Mouse (Mus musculus) heart, postnatal 14 days (tissue): ENCODE measurements around the gene Cadm1. TPM values are rescaled to one million over a fixed set of nuclear protein-coding genes. Genes with fewer than 3 reads are reported as not detected.
A peak's percentile ranks its signal among the peaks of the same experiment; 100 is the strongest.

ENCODE experiments used
- DNase-seq, 2 experiments: peaks; one replicate each; pipeline ENCODE4 v3.0.0; 2021 to 2022
- intact Hi-C: fragments of 180-260 bp; cut with DNase I; formaldehyde crosslinking; loops from one replicate; pipeline ENCODE4 v1.15.1; 2025
- total RNA-seq, 2 experiments: library from RNA; stranded (reverse); gene quantifications; 2 replicates each; pipeline ENCODE4 v1.2.3; 2021

Gene Cadm1
- total RNA-seq, 2 experiments from 2014 or later = 2.1 to 2.5 TPM

DNA sequence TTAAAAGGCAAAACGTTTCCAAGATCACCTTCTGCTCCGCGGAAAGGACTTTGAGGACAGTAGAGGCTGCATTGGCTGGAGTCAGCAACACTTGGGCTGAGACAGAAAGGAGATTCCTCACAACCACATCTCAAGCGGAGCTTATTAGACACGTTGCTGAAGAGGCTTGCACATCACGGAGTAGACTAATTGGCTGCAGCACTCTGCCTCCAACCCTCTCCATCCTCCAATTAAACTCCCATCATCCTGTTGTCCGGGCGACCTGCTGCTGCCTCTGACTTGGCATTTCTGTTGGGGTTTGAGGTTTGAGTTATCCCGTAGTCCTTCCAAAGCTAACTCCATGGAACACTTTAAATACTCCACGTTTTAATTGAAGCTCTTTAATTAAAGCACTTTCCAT, 316.3 kb downstream of the Cadm1 start:
- intact Hi-C loops = no loop called here
- DNase-seq = no peak

DNA sequence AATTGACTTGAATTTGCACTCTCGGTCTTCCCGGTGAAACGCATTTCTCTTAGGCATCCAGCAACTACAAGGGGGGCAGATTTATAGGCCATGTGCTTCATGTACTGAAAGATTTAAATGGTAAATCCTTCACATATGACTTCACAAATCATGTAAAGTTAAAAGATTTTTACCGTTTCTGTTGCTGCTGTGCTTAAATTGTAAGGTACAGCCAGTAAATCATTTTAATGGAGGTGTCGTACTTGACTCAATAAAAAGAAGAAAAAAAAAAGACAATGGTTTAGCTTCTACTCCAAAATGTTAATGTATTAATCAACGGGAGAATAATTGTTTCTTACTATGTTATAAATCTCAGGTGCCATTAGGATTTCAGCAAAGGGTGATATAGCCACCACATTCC, 317.0 kb downstream of the Cadm1 start:
- DNase-seq = no peak

DNA sequence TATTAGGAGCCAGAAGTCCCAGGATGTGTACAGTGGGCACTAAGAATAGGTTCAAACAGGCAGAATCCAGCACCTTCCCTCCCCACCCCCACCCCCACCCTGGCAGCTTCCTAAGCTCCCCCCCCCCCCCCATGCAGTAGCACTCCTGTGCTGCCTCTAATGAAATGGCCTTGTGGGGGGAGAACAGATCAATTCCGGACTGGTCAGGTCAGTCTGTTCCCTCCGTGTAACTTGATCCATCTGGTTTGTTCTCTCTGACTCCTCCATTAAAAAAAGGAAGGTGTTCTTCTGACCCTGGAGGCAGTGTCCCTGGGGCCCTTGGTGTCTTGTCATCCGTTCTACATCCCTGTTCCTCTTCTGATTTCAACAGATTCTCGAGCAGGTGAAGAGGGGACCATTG, 317.8 kb downstream of the Cadm1 start:
- DNase-seq = no peak
- intact Hi-C loops = no loop called here

More for the DNA sequence above, 317.0 kb downstream of the Cadm1 start:
- intact Hi-C loops = no loop called here

DNA sequence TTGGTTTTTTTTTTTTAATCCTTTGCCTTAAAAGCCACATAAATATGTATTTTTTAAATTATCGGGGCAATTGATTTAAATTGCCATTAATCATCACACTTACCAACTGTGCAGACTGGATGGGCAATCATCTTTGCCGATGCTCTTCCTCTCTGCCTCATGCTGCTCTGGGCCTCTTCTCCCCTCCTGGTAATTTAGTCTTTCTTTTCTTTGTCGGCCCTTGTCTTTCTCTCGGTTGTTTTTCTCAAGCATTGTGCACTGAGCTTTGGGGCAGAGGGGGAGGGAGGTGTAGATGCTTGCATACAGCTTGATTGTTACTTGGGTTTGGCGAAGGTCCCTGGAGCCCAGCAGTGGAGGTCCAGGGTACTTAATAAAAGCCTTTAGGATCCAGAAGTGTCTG, 318.8 kb downstream of the Cadm1 start:
- intact Hi-C loops = no loop called here
- no peak for DNase-seq

DNA sequence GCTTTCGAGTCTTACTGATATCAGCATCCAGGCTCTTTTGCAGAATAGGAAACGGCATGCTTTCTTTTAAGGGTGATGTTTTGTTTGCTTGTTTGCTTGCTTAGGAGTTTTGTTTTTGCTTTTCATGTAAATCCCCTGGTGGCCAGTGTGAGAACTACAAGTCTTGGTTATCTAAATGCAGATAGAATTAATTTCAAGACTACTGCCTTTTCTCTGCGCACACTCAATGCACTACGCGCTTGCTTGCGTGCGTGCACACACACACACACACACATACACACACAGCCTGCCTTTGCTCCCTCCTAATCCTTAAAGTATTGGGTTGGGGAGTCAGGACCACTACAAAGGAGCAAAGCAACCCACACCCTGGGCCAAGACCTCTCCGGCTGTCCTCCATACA, 326.3 kb downstream of the Cadm1 start:
- DNase-seq = peak in 1 of 2 experiments; percentile 12
- intact Hi-C loops = no loop called here

DNA sequence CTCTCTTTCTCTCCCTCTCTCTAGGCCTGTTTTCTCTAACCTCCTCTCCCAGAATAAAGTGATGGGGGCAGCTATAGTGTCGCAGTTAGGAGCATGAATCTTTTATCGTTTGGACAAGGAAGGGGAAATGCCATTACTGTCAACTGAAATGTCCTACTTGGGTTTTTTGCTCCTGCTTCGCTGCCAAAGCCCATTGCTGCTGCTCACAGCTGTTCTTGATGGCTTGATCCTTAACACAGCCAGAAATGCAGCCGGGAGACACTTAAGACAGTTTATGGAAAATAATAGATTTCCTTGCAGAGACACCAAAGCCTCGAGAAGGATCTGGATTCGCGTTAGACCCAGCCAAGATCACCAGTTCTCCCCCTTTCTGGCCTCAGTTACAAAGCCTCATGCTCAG, 327.3 kb downstream of the Cadm1 start:
- intact Hi-C loops = no loop called here
- no peak for DNase-seq

DNA sequence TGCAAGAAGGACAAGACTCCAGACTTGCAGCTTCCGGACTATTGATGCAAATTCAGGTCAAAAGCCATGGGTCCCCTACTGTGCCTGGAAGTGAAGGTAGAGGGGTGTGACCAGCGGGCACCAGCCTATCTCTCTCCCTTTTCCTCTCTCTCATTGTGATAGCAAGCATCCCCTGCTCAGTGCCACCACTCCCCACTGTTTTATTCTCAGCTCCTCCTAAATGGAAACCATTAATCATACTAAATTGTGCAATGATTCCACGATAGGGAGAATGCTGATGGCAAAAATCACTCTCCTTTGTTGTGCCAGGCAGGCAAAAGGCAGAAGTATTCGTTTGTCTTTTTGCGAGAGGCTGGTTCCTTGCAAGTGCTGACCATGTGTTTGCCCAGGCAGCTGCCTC, 328.2 kb downstream of the Cadm1 start:
- no peak for DNase-seq
- intact Hi-C loops = no loop called here

DNA sequence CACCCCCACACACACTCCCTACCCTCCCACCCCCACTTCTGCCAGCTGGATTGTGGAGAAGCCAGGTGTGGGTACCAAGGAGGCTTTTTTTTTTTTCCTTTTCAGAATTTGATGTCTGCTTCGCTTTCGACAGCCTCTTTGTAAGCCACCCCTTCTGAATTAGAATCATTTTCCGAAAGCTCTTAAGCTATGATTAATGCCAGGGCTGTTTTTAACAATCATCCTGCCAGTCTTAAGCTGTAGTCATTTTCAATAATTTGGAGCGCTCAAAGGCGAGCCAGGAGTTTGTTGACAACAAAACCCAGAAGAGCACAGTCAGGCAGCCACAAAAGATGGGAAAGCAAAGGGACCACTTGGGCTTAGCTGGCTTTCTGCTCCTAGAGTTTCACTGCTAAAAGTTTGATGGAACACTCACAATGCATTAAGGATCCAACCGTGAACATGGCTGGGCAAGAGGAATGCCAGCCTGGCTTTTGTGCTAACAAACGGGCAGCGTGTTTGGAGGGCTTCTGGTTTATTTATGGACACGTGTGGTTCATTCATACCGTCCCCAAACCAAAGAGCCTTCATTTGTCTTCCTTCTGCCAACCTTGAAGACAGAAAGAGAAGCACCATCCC, 328.9 kb downstream of the Cadm1 start:
- no peak for DNase-seq
- intact Hi-C loops = no loop called here

DNA sequence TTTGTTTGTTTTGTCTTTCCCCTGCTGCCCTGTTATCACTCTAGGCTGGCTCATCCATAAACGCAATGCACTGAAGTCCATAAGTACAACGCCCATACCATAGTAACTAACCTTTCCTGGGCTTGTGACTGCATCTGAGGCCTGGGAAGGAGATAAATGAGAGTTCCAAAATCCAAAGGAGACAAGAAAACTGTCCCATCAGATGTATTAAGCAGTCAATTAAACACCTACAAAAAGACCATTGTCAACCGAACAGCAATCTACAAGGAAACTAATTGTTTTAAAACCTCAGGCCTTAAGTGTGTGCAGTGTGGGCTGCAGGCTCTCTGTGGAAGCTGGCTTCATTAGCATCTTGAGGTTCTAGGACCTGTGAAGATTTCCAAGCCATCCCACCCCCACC, 331.0 kb downstream of the Cadm1 start:
- DNase-seq = no peak
- intact Hi-C loops = no loop called here

DNA sequence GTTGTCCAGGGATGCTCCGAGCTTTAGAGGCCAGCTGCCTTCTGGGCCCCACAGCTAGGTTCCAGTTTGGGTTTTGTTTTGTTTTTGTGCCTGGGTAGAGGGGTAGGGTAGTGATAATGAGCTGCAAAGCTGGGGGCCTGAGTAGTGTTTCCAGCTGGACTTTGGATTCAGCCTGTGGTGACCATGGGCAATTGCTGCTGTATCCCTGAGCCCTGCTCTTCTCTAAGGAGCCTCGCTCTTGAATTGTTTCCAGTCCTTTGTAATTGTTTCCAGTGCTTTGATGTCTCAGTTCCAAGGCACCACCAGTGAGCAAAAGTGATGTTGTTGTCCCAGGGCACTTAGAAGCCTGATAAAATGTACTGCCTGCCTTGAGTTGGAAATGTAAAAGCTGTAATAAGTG, 331.8 kb downstream of the Cadm1 start:
- intact Hi-C loops = no loop called here
- no peak for DNase-seq

DNA sequence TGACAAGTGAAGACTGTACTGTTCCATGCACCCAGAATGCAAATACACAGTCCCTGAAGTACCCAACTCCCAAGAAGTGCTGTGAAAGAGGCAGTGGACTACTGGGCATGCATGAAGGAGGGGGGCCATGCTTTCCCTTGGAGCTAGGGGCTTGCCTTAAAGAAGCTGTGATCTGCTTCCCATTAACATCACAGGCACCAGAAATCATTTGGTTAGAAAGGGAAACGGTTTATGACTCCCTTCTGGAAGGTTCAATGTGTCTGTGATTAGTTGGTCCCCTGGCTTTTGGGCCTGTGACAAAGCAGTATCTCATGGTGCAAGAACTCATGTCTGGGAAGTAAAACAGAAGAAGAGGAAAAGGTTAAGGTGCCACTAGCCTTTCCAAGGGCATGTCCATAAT, 336.0 kb downstream of the Cadm1 start:
- intact Hi-C loops = no loop called here
- no peak for DNase-seq

DNA sequence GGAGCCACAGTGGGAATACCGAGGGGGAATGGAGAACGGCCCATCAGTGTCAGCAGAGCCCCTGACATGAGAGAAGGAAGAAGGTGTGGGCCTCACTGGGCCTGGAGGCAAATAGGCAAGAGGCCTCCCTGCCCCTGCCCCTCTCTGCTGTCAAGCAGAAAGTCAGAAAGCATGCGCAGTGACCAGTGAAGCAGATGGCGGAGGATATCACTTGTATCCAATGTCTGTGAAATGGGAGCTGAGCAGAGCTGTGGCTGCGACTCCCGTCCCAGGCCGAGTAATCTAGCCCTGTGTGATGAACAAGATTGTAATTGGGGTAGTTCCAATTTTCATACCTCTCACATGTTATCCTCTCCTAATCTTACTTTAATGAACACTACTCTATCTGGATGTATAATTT, 337.5 kb downstream of the Cadm1 start:
- DNase-seq = no peak

DNA sequence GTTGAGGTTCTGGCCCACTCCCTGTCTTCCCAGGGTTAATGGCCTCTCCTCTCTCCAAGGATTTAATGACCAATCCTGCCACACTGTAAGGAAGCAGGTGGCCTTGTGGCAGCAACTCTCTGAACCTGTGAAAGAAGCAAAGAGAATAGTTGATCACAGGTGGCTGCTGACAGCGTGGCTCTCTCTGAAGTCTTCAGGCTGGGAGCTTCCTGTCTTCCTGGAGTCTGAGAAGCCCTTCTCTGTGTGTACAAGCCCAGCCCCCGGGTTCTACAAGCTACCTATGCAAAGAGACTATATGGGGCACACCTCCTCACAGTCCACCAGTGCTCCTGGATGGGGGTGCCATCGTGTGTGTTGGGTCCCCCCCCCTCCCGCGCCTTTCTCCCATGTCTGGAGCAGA, 339.7 kb downstream of the Cadm1 start:
- no peak for DNase-seq
- intact Hi-C loops = no loop called here

More for the DNA sequence above, 337.5 kb downstream of the Cadm1 start:
- intact Hi-C loops = no loop called here

DNA sequence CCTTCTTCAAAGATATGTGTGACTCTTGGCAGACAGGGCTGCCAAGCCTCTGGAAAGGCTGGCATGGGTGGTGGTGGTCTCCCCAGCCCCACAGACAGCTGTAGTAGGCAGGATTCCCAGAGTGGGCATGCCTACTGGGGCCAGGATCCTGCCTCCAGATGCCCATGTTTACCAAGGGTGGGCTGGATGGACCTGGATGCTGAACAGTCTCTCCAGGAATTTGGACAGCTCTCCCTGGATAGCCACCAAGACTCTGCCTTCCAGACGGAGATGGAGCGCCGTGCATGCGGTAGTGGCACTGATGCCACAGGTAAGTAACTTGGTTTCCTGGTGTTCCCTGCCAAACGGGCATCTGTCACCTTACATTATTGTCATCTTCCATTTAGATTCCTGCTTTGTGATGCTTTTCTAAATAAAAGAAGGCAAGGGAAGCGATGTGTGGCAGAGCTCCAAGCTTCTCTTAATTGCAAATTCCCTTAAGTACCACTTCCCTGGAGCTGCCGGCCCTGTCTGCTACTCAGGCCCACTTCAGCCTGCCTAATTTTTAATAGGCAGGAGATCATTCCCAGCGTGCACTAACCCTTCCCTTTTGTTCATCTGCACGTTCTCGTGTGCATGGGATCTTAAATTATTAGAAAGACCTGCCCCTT, 346.7 kb downstream of the Cadm1 start:
- intact Hi-C loops = no loop called here
- no peak for DNase-seq

DNA sequence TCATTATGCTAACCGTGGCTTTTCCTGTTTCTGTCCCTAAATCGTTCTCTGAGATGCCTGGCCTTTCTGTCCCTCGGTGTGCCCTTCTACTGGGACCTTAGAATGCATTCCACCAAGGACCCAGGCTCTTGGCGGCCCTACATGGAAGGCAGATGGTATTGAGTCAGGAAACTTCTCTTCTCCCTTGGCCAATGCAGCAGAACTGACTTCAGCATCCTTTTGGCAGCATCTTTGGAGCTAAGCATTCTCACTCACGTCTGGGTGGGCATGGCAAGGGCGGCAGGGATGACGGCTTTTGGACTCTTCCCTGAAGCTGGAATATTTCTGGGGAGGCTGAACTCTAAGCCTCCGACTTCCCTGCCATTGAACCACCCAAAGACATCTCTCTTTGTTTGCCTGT, 350.2 kb downstream of the Cadm1 start:
- intact Hi-C loops = no loop called here
- no peak for DNase-seq

DNA sequence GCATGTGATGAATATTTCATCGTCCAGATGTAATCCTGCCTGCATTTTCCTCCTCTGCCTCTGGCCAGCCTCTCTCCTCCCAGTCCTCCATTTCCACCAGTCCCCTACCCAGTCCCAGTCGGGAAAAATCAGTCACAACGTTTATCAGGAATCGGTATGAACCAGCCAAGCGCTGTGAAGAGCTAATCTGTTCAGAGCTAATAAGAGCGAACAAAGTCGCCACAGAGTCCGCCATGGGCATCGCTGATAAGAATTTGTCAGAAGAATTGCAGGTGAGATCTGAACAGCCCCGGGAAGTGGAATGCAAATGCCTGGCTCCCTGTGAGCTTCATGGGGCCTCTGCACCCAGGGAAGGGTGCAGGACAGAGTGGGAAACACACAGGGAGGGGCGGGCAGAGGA, 352.4 kb downstream of the Cadm1 start:
- DNase-seq = no peak
- intact Hi-C loops = no loop called here

DNA sequence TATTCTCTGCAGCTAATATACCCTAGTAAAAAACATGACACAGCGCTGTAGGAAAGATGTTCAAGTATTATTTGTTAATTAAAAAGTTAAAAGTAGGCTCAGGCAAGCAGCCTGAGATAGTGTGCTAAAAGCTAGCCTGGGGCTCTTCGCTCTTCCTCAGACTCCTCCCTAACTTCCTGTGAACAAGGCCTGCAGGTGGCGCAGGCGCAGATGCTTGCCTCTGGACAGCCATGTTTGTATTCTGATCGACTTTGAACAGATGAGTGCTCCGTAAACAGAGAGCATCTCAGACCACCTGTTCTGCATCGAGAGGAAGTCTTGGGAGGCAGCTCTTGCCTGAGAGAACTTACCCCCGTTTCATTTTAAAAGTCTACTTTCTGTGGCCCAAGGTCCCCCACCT, 361.7 kb downstream of the Cadm1 start:
- no peak for DNase-seq
- intact Hi-C loops = no loop called here

DNA sequence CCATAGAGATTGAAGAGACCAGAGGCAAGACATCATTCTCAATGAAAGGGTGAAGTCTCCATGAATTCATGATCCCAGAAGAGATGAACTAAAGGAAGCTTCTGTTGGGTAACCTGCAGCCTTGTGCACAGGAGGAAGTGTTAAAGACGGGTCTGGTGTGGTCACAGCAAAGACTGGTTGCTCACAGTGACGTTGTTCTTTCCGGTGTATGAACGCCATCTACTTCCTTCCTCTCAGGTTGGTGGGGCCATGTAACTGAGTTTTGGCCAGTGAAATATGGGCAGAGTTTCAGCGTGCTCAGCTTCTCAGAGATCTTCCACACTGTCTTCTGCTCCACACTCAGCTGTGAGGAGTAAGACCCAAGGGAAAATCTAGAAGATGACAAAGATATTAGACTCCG, 363.0 kb downstream of the Cadm1 start:
- intact Hi-C loops = no loop called here

DNA sequence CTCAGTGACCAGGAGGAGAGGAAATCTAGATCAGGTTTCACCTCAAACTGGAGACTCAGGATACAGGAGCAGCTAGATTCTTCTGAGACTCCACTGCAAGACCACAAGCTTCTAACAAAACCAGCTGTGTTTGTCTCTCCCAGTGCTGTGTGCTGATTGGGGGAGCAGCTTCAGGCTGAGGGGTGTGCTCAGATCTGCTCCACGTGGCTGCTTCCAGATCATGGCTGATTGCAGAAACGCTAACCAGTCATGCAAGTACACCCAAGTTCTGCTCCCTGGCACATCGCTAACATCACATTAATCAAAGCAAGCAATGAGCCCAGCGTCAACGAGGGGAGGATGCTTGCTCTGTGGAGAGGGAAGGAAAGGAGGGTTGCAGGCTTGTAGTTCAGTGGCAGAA, 364.1 kb downstream of the Cadm1 start:
- DNase-seq = no peak
- intact Hi-C loops = no loop called here

More for the DNA sequence above, 363.0 kb downstream of the Cadm1 start:
- no peak for DNase-seq

DNA sequence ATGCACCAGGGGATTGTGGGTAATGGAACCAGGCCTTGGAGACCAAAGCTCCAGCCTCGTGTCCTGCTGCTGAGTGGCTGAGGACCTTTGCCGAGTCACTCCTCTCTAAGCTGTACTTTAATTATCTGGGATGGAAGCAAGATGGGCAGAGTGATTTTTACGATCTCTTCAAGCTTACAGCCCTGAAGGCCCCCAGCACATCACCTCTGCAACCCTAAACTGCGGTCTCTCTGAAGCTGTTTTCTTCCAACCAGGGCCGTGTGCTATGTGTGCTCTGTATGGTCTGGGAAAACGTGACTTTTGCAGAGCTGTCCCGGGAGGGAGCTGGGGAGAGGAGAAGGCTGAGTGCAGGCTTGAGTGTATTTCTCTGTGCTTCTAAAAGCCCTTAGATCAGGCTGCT, 364.7 kb downstream of the Cadm1 start:
- intact Hi-C loops = no loop called here
- DNase-seq = no peak

DNA sequence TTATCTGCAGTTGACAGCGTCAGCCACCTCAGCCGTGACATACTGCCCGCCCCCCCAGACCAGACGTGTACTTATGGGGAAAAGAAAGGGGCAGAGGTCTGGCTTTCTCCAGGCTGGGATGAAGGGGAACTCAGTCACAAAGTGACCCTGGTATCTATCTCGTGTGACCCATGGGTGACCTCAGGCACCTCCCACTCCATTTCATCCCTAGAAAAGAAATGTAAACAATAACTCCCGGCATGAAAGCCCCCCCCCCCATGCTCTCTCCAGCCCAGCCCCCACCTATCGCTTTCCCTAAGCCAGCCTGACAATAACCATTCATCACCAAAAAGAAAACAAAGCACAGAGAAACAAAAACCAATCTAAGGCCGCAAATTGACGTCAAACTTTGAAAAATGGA, 365.1 kb downstream of the Cadm1 start:
- intact Hi-C loops = no loop called here
- no peak for DNase-seq

DNA sequence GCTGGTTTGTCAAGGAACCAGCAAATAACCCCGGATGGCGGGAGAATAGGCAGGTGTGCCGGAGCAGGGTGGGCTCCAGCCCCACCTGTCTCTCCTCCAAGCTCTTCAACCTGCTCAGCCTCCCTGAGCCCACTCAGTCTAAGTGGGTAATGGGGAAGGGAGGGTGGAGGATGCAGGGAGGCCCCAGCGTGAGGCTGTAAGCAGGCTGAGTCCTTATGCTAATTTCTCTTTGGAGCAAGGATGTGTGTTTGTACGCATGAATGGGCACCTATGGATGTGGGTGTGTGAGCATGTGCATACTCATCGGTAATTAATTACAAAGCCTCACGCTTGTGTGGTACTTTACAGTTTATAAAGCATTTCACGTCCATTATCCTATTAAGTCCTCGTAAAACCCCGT, 370.8 kb downstream of the Cadm1 start:
- intact Hi-C loops = no loop called here
- DNase-seq = no peak

DNA sequence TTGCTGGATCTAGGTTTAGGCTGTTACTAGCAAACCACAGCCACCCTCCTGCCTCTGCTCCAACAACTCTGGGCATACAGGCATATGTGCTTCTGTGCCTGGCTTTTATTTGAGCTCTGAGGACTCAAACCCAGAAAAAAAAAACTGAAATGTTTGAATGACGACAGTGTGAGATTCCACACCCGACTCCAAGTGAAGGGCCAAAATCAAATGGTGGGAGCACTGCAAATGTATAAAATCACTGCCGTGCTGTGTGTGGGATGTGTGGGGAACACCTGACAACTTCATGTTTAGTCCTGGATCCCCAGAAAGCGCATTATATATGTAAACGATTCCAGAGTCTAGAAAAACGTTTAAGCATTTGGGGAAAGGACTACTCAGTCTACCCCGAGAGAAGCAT, 373.7 kb downstream of the Cadm1 start:
- intact Hi-C loops = no loop called here
- DNase-seq = no peak
